Mouse (Mus musculus): ENCODE data around the gene Lztr1. TPM values are rescaled to one million over a fixed set of nuclear protein-coding genes. Genes with fewer than 3 reads are reported as not detected.

Lztr1 gene
- polyA plus RNA-seq, 1 experiment from 2014 or later = 124 TPM

DNA sequence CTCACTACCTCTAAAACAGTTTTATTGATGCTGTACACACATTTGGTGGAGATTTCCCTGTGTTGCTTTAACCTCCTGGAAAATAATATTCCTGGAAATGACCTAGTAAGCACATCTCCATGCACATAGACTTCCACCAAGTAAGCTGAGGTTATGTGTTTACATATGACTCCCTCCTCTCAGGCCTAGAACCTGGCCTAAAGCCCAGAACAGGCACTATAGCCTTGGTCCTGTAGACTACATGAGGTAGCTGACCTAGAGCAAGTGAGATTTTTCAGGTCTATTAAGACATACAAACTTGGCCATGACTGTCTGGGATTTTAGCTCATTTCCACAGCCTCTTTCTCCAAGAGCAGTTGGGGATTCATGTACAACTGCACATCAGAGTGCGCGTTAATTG lies 1.7 kb downstream of the Lztr1 start:
- Histone ChIP-seq H3K27me3 (no peaks in the 10 kb centered on the region), H3K36me3 (peaks cover 40% of the 10 kb centered on the region), H3K4me2 (replicated peaks) (peak overlapping the region; percentile 87), H3K9ac (replicated peaks) (peak overlapping the region; percentile 87), H3K27ac (no peak overlapping the region), H3K4me1 (replicated peaks) (peaks cover 23% of the 10 kb centered on the region), H3K9me3 (no peaks in the 10 kb centered on the region), H3K4me3 (replicated peaks) (peak overlapping the region; percentile 80)
- ATAC-seq = no peak
- 98% methylated on average over 2 of the region's 2 CpGs for WGBS

DNA sequence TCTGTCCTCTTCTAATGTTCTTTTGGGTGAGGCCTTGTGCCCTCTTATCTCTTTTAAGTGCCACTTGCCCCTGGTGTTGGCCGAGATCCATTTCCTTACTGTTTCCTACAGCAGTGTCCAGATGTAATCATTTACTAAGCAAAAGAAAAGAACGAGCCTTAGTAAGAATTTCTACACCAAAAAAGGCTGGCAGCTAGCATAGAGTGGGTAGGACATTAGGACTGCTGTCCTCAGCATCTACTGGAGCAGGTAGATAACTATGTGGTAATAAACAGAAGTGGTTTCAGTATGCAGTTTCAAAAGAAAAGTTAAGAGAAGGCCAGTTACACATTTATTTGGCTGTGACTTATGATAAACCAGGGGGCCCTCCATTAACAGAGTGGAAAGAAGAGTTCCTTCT lies 2.2 kb downstream of the Lztr1 start:
- Histone ChIP-seq H3K9ac (replicated peaks) (no peak overlapping the region), H3K4me1 (replicated peaks) (peaks cover 23% of the 10 kb centered on the region), H3K4me2 (replicated peaks) (no peak overlapping the region), H3K27me3 (no peaks in the 10 kb centered on the region), H3K27ac (no peak overlapping the region), H3K9me3 (no peaks in the 10 kb centered on the region), H3K4me3 (replicated peaks) (no peak overlapping the region), H3K36me3 (peaks cover 46% of the 10 kb centered on the region)
- ATAC-seq = no peak
- WGBS = 88% methylated on average over 2 of the region's 2 CpGs

DNA sequence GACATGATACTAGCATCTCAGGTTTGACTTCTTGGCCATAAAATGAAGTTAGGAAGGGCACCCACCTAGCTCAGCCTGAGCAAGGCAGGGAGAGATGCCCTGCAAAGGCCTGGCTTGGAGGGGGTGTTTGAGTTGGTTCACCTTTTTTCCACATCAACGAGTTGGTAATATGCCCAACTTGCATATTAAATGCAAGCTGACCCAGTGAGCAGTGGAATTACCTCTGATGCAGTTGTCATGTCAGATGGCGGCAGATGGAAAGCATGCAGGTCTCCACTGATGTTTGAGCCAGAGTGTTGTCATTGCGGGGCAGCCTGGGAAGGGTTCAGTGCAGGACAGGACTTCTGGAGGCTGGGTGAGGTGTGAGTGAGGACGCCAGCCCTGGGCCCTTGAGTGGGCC lies 2.9 kb downstream of the Lztr1 start:
- no peak for ATAC-seq
- Histone ChIP-seq H3K9me3 (no peaks in the 10 kb centered on the region), H3K27ac (no peak overlapping the region), H3K27me3 (no peaks in the 10 kb centered on the region), H3K9ac (replicated peaks) (no peak overlapping the region), H3K4me1 (replicated peaks) (peaks cover 23% of the 10 kb centered on the region), H3K4me2 (replicated peaks) (no peak overlapping the region), H3K36me3 (peaks cover 53% of the 10 kb centered on the region), H3K4me3 (replicated peaks) (no peak overlapping the region)
- WGBS = 90% methylated on average over 4 of the region's 4 CpGs

DNA sequence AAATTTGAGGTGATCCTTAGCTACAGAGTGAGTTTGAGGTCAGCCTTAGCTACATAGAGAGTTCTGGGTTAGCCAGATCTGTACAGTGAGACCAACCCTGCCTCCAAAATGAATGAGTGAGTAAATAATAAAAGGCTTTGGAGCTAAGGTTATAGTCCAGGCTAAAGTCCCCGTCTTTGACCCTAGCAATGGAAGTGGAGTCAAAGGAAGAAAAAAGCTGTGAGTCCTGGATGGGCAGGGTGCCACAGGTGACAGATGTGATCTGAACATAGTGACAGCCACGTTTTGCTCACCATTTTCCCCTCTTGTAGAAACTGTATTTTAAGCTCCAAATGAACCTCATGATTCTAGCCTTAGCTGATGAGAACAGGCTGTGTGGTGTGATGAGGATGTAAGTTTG lies 10.4 kb downstream of the Lztr1 start:
- no peak overlapping the region for H3K4me3 ChIP-seq (replicated peaks)
- peaks cover 98% of the 10 kb centered on the region for H3K36me3 ChIP-seq
- WGBS = 97% methylated on average over 2 of the region's 2 CpGs
- H3K9ac ChIP-seq (replicated peaks) = no peak overlapping the region
- no peak for ATAC-seq
- H3K9me3 ChIP-seq = no peaks in the 10 kb centered on the region
- no peak overlapping the region for H3K27ac ChIP-seq
- no peak overlapping the region for H3K4me2 ChIP-seq (replicated peaks)
- H3K27me3 ChIP-seq = no peaks in the 10 kb centered on the region
- H3K4me1 ChIP-seq (replicated peaks) = no peaks in the 10 kb centered on the region

DNA sequence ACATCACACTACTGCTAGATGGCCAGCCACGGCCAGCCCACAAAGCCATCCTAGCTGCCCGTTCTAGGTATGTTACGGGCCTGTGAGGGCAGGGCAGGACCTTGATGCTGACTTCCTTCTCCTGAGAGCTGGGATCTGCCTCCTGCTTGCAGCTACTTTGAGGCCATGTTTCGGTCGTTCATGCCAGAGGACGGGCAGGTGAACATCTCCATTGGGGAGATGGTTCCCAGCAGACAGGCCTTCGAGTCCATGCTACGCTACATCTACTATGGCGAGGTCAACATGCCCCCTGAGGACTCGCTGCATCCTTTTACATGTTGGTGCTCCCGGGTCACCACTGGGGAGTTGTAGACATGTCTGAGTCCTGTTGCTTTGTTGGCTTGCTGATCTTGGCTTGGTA lies 15.7 kb downstream of the Lztr1 start:
- no peaks in the 10 kb centered on the region for H3K9me3 ChIP-seq
- no peaks in the 10 kb centered on the region for H3K27me3 ChIP-seq
- no peak overlapping the region for H3K4me2 ChIP-seq (replicated peaks)
- no peak overlapping the region for H3K9ac ChIP-seq (replicated peaks)
- H3K27ac ChIP-seq = no peak overlapping the region
- H3K4me1 ChIP-seq (replicated peaks) = peaks cover 3% of the 10 kb centered on the region; the same call in 1 of the 2 replicates
- 94% methylated on average over 11 of the region's 11 CpGs for WGBS
- no peak overlapping the region for H3K4me3 ChIP-seq (replicated peaks)
- ATAC-seq = no peak
- peaks cover 97% of the 10 kb centered on the region for H3K36me3 ChIP-seq

DNA sequence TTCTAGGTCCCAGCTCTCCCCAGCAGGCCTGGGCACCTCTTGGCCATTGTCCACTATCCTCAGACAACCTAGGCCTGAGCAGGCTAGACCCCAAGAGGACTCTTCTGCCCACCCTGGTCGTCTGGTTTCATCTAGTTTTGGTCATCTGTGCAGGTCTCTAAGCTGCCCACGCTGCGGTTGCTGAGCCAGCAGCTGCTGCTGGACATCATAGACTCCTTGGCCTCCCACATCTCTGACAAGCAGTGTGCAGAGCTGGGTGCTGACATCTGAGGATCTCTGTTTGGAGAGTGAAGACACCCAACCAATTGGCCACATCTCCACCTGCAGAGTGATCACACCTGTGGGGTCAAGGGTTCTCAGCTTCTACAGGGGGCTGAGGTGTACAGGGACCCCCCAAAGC lies 17.0 kb downstream of the Lztr1 start:
- Histone ChIP-seq H3K27me3 (no peaks in the 10 kb centered on the region), H3K4me1 (replicated peaks) (peaks cover 13% of the 10 kb centered on the region), H3K27ac (no peak overlapping the region), H3K4me3 (replicated peaks) (no peak overlapping the region), H3K36me3 (peaks cover 84% of the 10 kb centered on the region), H3K9me3 (no peaks in the 10 kb centered on the region), H3K9ac (replicated peaks) (no peak overlapping the region), H3K4me2 (replicated peaks) (no peak overlapping the region)
- WGBS = 89% methylated on average over 3 of the region's 3 CpGs
- no peak for ATAC-seq

DNA sequence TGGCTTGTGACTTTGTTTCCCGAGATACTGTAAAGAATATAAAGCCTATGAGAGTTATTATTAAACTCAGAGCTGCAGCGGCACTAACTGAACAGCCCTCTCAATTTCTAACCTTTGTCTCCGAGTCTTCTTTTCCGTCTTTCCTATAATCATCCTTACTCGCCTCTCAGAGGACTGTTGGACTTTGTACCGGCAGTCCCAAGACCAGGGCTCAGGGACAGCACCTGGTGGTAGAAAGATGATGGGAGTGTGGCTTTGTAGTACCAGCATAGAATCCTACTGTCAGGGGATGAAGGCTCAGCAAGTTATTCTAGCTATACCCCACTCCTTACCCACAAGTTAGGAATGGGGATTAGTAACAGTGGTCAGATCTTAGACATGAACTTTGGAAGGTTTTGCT lies 17.7 kb downstream of the Lztr1 start:
- 94% methylated on average over 6 of the region's 6 CpGs for WGBS
- Histone ChIP-seq H3K4me2 (replicated peaks) (no peak overlapping the region), H3K9ac (replicated peaks) (no peak overlapping the region), H3K4me1 (replicated peaks) (peaks cover 13% of the 10 kb centered on the region), H3K4me3 (replicated peaks) (no peak overlapping the region), H3K36me3 (peaks cover 77% of the 10 kb centered on the region), H3K27ac (no peak overlapping the region), H3K9me3 (no peaks in the 10 kb centered on the region), H3K27me3 (no peaks in the 10 kb centered on the region)
- ATAC-seq = no peak

DNA sequence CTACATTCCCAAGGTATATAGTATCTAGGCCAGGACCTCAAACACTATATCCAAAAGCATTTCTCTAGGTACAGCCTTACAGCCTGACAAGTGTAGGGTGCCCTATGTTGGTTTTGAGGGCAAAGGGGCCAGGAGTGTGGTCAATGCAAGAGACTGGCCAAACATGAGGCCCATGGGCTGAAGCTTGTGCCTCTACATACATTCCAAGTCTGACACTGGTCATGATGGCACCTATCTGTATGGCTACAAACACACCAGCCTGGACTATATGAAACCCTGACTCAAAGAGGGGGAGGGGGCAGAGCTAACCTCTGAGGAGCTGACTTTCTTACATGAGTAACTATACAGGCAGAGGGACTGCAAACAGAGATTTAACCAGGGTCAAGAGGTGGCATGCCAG lies 19.1 kb downstream of the Lztr1 start:
- ATAC-seq = no peak
- H3K4me2 ChIP-seq (replicated peaks) = no peak overlapping the region
- no peaks in the 10 kb centered on the region for H3K9me3 ChIP-seq
- peaks cover 63% of the 10 kb centered on the region for H3K36me3 ChIP-seq
- no peaks in the 10 kb centered on the region for H3K27me3 ChIP-seq
- no peak overlapping the region for H3K9ac ChIP-seq (replicated peaks)
- no peak overlapping the region for H3K4me3 ChIP-seq (replicated peaks)
- H3K27ac ChIP-seq = no peak overlapping the region
- H3K4me1 ChIP-seq (replicated peaks) = peaks cover 27% of the 10 kb centered on the region

DNA sequence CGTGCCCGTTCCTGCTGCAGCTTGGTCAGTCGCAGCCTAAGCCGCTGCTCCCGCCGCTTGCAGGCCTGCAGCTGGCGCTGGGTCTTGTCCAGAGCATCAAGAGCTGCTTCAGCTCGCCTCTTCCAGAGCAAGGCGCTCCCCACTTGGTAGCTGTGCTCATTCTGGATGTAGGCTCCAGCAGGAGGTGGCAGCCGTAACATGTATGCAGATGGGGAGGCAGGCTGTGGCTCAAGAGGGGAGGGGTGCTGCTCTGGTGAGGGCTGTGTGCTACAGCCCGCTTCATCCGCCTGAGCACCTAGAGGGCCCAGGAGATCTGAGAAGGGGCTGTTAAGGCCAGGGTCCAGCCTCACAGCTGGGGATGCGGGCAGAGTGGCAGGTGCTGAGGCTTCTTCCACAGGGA lies 19.8 kb downstream of the Lztr1 start:
- Histone ChIP-seq H3K9ac (replicated peaks) (no peak overlapping the region), H3K4me2 (replicated peaks) (no peak overlapping the region), H3K27ac (no peak overlapping the region), H3K4me3 (replicated peaks) (no peak overlapping the region), H3K36me3 (peaks cover 56% of the 10 kb centered on the region), H3K4me1 (replicated peaks) (peaks cover 28% of the 10 kb centered on the region), H3K9me3 (no peaks in the 10 kb centered on the region), H3K27me3 (no peaks in the 10 kb centered on the region)
- WGBS = 86% methylated on average over 13 of the region's 13 CpGs
- ATAC-seq = no peak

DNA sequence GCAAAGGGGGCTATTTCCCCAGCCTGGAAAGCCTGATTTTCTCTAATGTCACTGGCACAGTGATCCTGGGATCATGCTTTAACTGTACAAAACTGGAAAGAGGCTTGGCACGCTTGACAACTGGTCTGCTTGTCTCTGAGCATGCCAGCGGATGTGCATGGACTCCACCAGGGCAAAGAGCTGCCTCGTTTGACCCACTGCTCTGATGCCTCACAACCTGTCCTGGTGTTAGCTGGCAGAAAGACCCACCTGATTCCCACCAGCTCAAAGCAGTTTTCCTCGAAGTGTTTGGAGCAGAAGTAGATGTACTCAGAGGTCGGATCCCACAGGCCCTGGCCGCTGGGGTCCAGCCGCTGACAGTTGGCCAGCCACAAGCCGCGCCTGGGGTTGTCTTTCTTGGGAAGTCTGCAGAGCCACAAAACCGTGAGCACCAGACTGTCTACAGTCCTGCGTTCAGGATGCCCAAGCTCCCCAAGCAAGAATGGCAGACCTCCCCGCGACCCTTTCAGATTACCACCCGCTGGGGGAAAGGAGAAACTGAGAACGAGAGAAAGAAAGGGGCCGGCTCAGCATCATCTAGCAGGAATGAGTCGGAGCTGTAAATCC lies 21.6 kb downstream of the Lztr1 start:
- Histone ChIP-seq H3K4me1 (replicated peaks) (peaks cover 28% of the 10 kb centered on the region), H3K27me3 (no peaks in the 10 kb centered on the region), H3K4me3 (replicated peaks) (peak overlapping the region; percentile 63), H3K36me3 (peaks cover 40% of the 10 kb centered on the region), H3K9me3 (no peaks in the 10 kb centered on the region), H3K4me2 (replicated peaks) (peak overlapping the region; percentile 91), H3K27ac (peak overlapping the region; percentile 98), H3K9ac (replicated peaks) (peak overlapping the region; percentile 84)
- ATAC-seq = peak; percentile 13; the same call in 1 of the 2 replicates
- 17% methylated on average over 17 of the region's 17 CpGs for WGBS

DNA sequence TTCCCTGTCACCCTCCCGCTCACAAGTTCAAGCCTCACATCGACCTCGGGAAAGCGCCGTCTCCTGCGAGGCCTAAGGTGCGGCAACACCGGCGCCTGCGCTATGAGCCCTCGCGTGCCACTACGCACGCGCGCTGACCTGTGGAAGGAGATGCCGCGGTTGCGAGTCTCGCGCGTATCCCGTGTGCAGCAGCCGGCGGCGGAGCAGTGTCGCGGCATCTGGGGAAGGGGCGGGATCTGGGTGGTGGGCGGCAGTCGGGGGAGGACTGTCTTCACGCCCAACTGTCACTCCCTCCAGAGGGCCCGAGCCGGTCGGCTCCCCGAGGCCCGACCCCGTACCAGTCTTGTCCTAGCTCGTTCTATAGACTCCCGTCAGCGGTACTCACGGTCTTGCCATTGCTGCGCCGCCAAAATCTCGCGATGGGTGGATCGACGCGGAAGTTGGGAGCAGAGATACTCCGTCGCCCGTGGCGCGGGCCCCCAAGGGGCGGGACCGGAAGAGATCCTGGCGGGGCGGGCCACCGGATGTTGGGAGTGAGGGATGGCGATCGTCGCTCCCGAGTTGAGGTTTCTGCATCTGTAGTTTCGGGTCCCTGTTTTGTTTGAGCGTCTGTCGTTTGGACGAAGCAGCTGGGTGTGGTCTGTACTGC lies 22.3 kb downstream of the Lztr1 start, which contains the start of gene Thap7:
Thap7 (minus strand) TSS at position 497 of the 649 bp plus-strand sequence.
- Histone ChIP-seq H3K4me2 (replicated peaks) (peak within 1 kb of the TSS; percentile 91), H3K4me3 (replicated peaks) (peak within 1 kb of the TSS; percentile 63), H3K27ac (peak within 1 kb of the TSS; percentile 98), H3K9me3 (no peaks in the 10 kb centered on the region), H3K4me1 (replicated peaks) (peaks cover 28% of the 10 kb centered on the region), H3K36me3 (peaks cover 33% of the 10 kb centered on the region), H3K27me3 (no peaks in the 10 kb centered on the region), H3K9ac (replicated peaks) (peak within 1 kb of the TSS; percentile 84)
- under 1% methylated on average over 67 of the region's 67 CpGs for WGBS
- ATAC-seq = peak; percentile 97

DNA sequence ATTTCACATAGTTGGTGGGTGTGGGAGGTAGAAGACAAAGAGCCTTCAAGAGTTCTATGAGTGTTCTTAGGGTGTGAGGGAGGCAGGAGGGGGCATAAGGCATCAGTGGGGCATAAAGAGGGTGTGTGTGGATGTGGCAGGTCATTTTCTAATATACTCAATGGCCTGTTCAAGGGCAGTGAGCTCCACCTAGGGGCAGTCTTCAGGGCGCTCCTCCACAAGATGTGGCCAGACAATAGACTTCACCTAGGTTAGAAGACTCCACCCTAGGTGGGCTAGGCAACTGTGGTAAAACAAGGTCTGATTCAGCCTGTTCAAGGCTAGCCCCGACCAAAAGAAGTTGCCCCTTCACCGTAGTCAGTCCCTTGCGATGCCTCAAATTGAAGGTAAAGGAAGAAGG lies 23.8 kb downstream of the Lztr1 start:
- peaks cover 28% of the 10 kb centered on the region for H3K4me1 ChIP-seq (replicated peaks)
- H3K4me2 ChIP-seq (replicated peaks) = peak overlapping the region; percentile 91
- H3K27me3 ChIP-seq = no peaks in the 10 kb centered on the region
- no peak overlapping the region for H3K9ac ChIP-seq (replicated peaks)
- WGBS = 56% methylated on average over 4 of the region's 4 CpGs
- H3K4me3 ChIP-seq (replicated peaks) = no peak overlapping the region
- H3K9me3 ChIP-seq = no peaks in the 10 kb centered on the region
- H3K27ac ChIP-seq = no peak overlapping the region
- ATAC-seq = no peak
- peaks cover 18% of the 10 kb centered on the region for H3K36me3 ChIP-seq
